Mouse (Mus musculus): ENCODE results near the gene Kmt2d.

- TF ChIP-seq EP300 (IDR thresholded peaks at IDR 0.05; ENCODE audit: low read depth), result no peak
- TF ChIP-seq CTCF (IDR thresholded peaks at IDR 0.05; ENCODE audit: low read depth), result no peak
Measured at GRCm38 (mm10) chr15:98851229-98851818, 19.7 kb downstream of the Kmt2d start.
